18 mouse cellular contexts compared by ENCODE assay signal in genomic region chr15:68795239-68795960, GRCm38 (mm10).
DNase-seq lines count a peak whose midpoint lies in the region; ATAC-seq lines count a peak whose summit lies in the region.
"Had no signal": no experiment of that assay in that cellular context is flagged by ENCODE, and none has a peak within 500 bp of the region (broad histone marks: within the 10 kb centered on the region; RNA-seq: fewer than 3 reads in every experiment).

No protein-coding gene starts in this region.

- ATAC-seq in intestine, embryonic 16.5 days, result no peak
- ATAC-seq: forebrain, embryonic 16.5 days had no signal

- H3K27me3 ChIP-seq in intestine, embryonic 16.5 days (replicated peaks; ENCODE audit: control insufficient read depth, insufficient read depth, low read length), result no peaks in the 10 kb centered on the region
- H3K27me3 ChIP-seq: limb, embryonic 13.5 days; midbrain, embryonic 12.5 days had no signal

- H3K27ac ChIP-seq in intestine, embryonic 16.5 days (ENCODE audit: low read length), result no peak overlapping the region
- H3K27ac ChIP-seq: hindbrain, embryonic 14.5 days; limb, embryonic 13.5 days; midbrain, embryonic 12.5 days had no signal

- 67% methylated on average over 4 of the region's 4 CpGs for WGBS in intestine, embryonic 16.5 days

- H3K4me2 ChIP-seq in intestine, embryonic 16.5 days (ENCODE audit: low read depth, low read length), result no peak overlapping the region
- H3K4me2 ChIP-seq: hindbrain, embryonic 14.5 days; limb, embryonic 13.5 days; midbrain, embryonic 12.5 days had no signal

- DNase-seq in frontal cortex, postnatal 36 days (ENCODE audit: low spot score in 2 of 2), result peak; percentile 21 to 48
- DNase-seq in frontal cortex, postnatal 14 days (ENCODE audit: low spot score in 2 of 2), result no peak
- peak; percentile 7 for DNase-seq in ES-CJ7 (ENCODE audit: low read depth, low spot score)
- DNase-seq in heart, postnatal 14 days, result peak; percentile 1 to 10
- peak; percentile 45 to 59 for DNase-seq in left cerebral cortex, postnatal 25 days (ENCODE audit: low spot score in 2 of 2)
- DNase-seq in cerebellum, adult 9-11 months, result no peak
- DNase-seq in lung, postnatal 10 days, result no peak
- DNase-seq: adrenal gland, postnatal 25 days; cerebellum, adult 11-12 months; kidney, adult 18-20 months; lung, postnatal 4 days; spleen, adult 18-20 months had no signal

- no peak overlapping the region for H3K4me3 ChIP-seq in intestine, embryonic 16.5 days (ENCODE audit: low read length)
- H3K4me3 ChIP-seq: limb, embryonic 13.5 days; midbrain, embryonic 12.5 days; myocyte had no signal

- intact Hi-C loops in heart, postnatal 14 days (cut with DNase I), result no loop called here
- intact Hi-C loops in left cerebral cortex, postnatal 25 days (cut with DNase I), result loop anchor here (5.0 kb wide), 1 partner anchor 143 kb away; no protein-coding TSS in a partner anchor

- H3K36me3 ChIP-seq in intestine, embryonic 16.5 days (ENCODE audit: control insufficient read depth, insufficient read depth, low read length), result no peaks in the 10 kb centered on the region
- H3K36me3 ChIP-seq: limb, embryonic 13.5 days; midbrain, embryonic 12.5 days had no signal

- no peaks in the 10 kb centered on the region for H3K9me3 ChIP-seq in intestine, embryonic 16.5 days (ENCODE audit: control insufficient read depth, low read length)
- H3K9me3 ChIP-seq: limb, embryonic 13.5 days; midbrain, embryonic 12.5 days had no signal

- no peak overlapping the region for H3K9ac ChIP-seq in intestine, embryonic 16.5 days (ENCODE audit: low read depth, low read length)
- H3K9ac ChIP-seq: hindbrain, embryonic 14.5 days; limb, embryonic 13.5 days; midbrain, embryonic 12.5 days had no signal

- H3K4me1 ChIP-seq in intestine, embryonic 16.5 days (ENCODE audit: control insufficient read depth, insufficient read depth, low read length), result no peaks in the 10 kb centered on the region
- H3K4me1 ChIP-seq: limb, embryonic 13.5 days; midbrain, embryonic 12.5 days had no signal

Comparison
In these comparisons a context has a peak if more than half of its experiments do, and no peak if none do; other contexts are left out.
1. DNase-seq: peak in frontal cortex, postnatal 36 days (2 of 2), ES-CJ7 (single experiment), heart, postnatal 14 days (2 of 2) and left cerebral cortex, postnatal 25 days (2 of 2); none in frontal cortex, postnatal 14 days (0 of 2), cerebellum, adult 9-11 months (single experiment) and lung, postnatal 10 days (single experiment).